Mouse (Mus musculus): ENCODE results near the gene Cabin1.

Gene Cabin1

GRCm38 (mm10) chr10:75635019-75635692, 129.0 kb downstream of the Cabin1 start:
- no peak for DNase-seq

- DNase-seq, result no peak
Measured at GRCm38 (mm10) chr10:75634610-75635009, 129.5 kb downstream of the Cabin1 start.

DNA sequence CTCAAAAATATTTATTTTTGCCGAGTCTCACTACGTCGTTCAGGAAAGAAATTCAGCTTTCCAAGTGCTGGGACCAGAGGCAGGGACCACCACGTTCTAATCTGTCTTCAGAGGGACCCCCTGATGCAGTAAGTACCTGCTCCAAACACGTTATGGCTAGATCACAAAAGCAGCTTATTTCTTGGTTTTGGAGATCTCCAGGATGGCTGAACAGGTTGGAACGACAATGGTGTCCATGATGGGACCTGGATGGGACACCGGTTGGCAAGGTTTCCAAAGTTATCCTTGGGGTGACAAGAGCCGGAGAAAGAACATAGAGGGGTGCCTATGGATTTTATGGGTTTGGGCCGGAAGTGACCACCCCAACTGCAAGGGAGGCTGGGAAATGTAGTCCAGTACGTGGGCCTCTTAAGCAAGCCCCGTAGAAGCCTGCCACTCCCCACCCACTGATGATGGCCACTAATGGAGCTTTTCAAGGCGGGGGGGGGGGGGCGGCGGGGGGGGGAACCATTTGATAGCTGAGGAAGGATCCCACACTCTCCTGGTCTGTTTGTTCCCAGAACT, 130.5 kb downstream of the Cabin1 start:
- DNase-seq, result no peak

- no peak for DNase-seq
Measured at GRCm38 (mm10) chr10:75633048-75633447, 131.1 kb downstream of the Cabin1 start.

- peak in 1 of 2 experiments; percentile 55 for DNase-seq
Measured at GRCm38 (mm10) chr10:75632633-75633032, 131.5 kb downstream of the Cabin1 start.

GRCm38 (mm10) chr10:75627490-75627889, 136.7 kb downstream of the Cabin1 start:
- DNase-seq, result no peak

- no peak for DNase-seq
Measured at GRCm38 (mm10) chr10:75626991-75627390, 137.2 kb downstream of the Cabin1 start.

GRCm38 (mm10) chr10:75625920-75626319, 138.2 kb downstream of the Cabin1 start:
- DNase-seq, result no peak

- DNase-seq, result no peak
Measured at GRCm38 (mm10) chr10:75620818-75621217, 143.3 kb downstream of the Cabin1 start.

GRCm38 (mm10) chr10:75616044-75616443, 148.1 kb downstream of the Cabin1 start:
- no peak for DNase-seq

- no peak for DNase-seq
Measured at GRCm38 (mm10) chr10:75610486-75610885, 153.7 kb downstream of the Cabin1 start.

DNA sequence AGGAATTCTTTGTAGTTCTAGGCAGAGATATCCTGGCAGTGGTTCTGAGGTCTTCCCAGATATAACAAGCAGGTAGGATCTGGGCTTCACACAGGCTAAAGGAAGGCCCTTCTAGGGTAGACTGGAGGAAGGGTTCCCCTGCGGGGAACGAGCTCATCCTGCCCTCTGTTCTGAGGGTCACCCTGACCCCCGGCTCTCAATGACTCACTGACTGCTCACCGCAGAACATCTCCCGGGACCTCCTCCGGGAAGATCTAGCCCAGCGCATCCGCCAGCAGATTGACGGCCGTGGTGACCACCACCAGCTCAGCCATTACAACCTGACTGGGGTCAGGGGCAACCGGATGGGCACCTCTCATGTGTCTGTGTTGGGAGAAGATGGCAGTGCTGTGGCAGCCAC, 155.2 kb downstream of the Cabin1 start:
- DNase-seq, result no peak

- DNase-seq, result no peak
Measured at GRCm38 (mm10) chr10:75607253-75607652, 156.9 kb downstream of the Cabin1 start.

GRCm38 (mm10) chr10:75605162-75605846, 158.8 kb downstream of the Cabin1 start:
- peak in 1 of 2 experiments; percentile 14 for DNase-seq

DNA sequence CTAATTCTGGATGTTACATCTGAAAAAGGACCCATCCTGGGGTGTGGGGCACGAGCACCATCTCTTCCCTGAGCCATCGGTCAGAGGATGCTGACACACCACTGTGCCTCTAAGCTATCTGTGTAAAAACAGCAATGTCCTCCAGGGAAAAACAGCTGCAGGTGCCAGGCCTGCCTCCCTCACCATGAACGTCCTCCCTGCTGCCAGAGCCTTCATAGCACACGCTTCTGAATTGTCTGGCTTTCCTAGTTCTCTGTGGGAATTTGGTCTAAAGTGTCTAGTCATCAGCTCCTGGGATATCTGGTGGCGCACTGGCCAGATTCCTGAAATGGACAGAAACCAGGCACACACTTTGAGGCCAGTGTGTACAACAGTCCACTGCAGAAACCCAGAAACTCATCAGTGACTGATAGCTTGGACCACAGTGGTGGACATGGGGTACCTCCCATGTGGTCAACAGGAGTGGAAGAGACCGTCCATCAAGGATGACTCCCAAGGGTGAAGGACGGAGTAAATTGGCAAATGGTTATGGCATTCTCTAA, 163.9 kb downstream of the Cabin1 start:
- DNase-seq, result no peak

Measured in kidney, postnatal 36 days (tissue).